Mouse (Mus musculus): ENCODE data around the gene Rsph6a.
"Not testable (repeated sequence)": the region's sequence is repeated elsewhere in the genome, so short reads cannot be mapped to it uniquely, and the experiment has no call there.

Rsph6a gene

DNA sequence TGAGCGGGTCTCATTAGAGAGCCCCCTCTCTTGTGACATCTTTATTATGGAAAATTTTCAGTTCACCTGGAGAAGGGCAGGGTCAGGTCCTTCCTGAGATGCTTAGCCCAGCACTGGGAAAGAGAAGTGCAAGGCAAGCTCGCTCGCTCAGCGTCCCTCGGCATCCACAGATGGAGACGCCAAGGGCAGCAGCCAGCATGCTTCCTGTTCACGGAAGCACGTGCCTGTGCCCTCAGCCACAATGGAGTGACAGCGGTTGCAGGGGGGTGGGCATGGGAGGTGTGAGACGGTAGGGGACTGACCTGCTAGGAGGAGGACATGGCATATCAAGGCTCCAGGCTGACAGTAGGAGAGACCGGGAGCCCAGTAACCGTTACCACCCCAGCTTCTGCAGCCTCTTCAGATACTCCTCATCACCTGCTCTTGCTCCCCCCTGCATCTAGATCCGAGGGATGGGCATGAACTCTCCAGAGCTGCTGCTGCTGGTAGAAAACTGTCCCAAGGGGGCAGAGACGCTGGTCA, 6.4 kb upstream of the Rsph6a start:
- DNase-seq = no peak

DNA sequence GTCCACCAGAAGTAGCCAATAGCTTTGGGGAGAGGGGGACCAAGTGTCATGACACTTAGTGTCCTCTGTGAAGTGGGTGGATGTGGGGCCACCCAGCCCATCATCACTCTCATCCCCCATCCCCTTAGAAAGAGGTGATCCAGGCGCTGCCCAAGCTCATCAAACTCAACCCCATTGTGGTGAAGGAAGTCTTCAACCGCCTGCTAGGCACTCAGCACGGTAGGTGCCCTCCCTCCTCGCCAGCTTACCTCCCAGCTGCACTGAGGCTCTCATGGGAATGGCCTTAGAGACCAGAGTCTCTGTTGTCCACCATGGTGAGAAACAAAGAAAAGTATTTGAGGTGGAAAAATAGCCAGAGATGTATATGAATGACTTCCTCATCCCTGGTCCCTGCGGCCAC, 5.2 kb upstream of the Rsph6a start:
- no peak for DNase-seq

DNA sequence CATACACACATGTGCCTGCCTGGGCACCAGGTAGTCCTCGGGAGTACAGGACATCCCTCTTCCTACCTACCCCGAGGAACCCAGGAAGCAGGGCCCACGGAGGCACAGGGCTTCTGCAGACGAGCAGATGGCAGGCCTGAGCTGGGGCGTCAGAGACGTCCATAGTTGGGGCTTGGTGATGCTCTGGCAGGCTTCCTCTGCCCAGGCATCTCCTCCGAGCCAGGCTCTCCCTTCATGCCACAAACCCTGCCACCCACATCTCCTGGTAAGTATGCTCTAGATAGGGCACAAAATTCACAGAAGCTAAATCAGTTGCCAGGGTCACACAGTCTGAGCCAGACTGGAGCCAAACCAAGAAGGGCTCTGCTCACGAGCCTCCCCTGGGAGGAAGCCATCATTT, 4.3 kb upstream of the Rsph6a start:
- DNase-seq = no peak

DNA sequence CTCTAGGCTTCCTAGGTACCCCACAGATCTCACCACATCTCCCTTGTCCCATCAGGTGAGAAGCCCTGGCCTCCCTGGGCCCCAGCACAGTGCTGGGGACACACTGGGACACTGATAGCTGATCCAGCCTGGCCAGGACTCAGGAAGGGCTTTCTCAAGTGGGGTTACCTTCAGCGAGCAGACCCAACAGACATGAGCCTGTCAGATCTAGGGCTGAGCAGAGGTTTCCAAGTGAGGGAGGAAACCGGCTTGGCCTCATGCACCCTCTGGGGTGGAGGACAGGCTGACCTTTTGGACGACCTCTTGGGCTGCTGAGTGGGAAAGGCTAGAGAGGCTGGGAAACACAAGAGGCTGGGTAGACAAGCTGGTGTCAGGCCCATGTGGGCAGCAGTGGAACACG, 3.3 kb upstream of the Rsph6a start:
- DNase-seq = no peak

DNA sequence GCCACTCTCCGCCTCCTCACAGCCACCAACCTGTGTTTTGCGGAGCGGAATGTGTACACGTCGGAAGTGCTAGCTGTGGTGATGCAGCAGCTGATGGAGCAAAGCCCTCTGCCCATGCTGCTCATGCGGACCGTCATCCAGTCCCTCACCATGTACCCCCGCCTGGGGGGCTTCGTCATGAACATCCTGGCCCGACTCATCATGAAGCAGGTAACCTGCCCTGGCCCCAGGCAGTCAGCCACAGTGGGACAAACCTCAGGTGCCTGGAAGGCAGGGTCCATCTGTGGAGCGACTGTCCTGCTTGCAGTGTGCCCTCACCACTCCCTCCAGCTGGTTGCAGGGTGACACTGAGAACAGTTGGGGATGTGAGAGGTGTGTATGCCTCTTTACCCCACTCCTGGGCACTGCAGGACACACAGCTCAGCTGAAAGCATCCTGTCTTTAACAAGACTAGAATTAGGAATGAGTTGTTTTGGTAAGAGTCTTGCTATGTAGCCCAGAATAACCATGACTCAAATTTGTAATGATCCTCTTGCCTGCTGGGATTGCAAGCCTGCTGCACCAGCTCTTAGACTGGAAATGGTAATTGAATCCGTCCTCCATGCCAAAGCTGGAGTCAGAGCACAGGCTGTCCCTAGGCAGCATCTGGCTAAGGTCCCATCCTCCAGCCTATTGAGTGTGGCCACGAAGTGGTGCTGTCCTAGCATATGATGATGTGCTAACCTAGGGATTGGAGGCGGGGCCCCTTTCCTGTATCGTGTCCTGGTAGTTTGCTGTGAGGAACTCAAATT, 1.9 kb upstream of the Rsph6a start:
- no peak for DNase-seq

DNA sequence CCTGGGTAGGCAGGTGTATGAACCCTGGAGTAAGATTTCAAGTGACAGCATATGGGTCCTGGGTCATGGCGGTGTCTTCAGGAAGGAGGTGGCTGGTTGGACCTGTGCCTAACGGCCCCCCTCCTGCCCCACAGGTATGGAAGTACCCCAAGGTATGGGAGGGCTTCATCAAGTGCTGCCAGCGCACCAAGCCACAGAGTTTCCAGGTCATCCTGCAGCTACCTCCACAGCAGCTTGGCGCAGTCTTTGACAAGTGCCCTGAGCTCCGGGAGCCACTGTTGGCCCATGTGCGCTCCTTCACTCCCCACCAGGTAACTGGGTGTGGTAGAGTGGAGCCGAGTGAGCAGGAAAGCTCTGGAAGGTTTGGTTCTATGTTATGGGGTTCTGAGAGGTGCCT, 1.4 kb upstream of the Rsph6a start:
- DNase-seq = no peak

DNA sequence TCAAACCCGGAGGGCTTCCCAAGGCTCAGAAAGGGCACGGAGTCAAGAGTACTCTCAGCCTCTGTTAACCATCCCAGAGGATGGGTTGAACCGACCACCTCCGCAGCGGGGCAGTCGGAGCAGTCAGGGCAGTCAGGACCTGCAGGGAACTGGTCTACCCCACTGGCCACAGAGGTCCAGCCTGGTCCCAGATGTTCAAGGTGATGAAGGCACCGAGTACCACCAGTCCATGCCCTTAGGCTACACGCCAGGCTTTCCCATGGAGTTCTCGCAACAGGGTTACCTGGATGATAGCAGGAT, 237 bp downstream of the Rsph6a start:
- no peak for DNase-seq

DNA sequence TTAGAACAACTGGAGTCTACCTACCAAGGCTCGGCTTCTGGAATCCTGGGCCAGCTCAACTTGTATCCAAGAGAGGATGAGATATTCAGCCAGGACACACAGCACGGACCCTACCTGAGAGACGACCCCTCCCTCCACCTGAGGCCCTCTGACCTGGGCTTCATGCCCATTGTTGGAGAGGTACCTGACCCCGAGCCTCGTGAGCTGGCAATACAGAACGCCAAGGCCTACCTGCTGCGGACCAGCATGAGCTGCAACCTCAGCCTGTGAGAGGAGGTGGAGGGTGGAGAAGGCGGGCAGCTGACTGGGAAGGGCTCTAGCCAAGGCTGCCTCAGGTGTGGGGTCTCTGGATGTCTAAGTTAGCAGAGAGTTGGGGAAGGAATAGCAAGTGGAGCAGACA, 618 bp downstream of the Rsph6a start:
- DNase-seq = no peak

DNA sequence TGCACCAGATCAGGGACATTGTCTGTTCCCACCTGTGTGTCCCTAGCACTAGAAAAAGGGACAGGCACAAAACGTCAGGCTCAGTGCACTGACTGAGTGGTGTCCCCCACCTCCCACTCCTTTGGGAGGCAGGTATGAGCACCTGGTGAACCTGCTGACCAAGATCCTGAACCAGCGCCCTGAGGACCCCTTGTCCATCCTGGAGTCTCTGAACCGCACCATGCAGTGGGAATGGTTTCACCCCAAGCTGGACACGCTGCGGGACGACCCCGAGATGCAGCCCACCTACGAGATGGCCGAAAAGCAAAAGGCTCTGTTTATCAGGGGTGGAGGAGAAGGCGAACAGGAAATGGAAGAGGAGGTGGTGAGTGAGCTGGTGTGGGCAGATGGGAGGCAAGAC, 2.9 kb downstream of the Rsph6a start:
- no peak for DNase-seq

DNA sequence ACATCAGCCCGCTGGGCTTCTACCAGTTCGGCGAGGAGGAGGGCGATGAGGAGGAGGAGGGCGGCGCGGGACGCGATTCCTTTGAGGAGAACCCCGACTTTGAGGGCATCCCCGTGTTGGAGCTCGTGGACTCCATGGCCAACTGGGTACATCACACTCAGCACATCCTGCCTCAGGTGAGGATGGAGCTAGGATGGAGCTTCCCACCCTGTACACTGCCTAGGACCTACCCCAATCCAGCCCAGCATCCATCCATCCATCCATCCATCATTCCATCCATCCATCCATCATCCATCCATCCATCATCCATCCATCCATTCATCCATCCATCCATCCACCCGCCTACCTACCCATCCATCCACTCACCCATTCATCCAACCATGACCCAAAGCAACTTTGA, 11.4 kb downstream of the Rsph6a start:
- no peak for DNase-seq

DNA sequence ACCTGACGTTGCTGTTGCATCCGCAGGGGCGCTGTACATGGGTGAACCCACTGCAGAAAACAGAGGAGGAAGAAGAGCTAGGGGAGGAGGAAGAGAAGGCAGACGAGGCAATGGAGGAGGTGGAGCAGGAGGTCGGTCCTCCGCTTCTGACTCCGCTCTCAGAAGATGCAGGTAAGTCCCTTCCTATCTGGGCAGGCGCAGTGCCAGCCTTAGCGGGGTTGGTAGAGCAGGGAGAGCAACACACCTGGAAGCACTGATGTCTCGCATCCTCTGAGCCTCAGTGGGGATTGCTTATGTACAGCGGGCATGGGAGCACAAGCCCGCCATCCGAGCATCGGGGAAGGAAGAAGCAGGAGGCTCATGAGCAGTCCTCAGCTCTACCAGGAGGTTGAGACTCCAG, 12.6 kb downstream of the Rsph6a start:
- no peak for DNase-seq

DNA sequence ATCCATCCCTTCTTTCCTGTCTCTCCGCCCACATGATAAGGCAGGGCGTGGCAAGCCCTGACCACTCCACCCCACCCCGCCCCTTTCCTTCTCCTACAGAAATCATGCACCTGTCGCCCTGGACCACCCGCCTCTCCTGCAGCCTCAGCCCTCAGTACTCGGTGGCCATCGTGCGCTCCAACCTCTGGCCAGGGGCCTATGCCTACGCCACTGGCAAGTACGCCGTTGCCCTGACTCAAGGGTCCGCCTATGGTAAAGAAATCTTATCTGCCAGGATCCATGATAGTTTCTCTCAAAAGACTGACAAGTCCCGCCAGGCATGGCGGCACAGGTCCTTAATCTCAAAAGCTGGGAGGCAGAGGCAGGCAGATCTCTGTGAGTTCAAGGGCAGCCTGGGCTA, 13.4 kb downstream of the Rsph6a start:
- no peak for DNase-seq

DNA sequence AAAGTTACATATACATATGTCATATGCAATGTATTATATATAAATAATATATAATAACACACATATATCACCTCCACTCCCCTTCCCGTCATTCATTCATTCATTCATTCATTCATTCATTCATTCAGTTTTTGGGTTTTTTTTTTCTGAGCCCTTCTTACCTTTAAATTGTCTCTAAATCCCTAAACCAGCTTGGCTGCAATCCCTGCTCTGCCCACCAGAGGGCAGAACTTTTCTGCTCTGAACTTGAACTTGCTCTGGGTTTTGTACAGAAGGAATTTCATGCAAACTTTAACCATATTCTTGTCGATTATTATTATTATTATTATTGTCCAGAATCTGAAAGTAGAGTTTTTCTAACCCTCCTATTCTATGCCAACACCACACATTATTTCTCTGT, 14.2 kb downstream of the Rsph6a start:
- peak; percentile 61 to 73 for DNase-seq

DNA sequence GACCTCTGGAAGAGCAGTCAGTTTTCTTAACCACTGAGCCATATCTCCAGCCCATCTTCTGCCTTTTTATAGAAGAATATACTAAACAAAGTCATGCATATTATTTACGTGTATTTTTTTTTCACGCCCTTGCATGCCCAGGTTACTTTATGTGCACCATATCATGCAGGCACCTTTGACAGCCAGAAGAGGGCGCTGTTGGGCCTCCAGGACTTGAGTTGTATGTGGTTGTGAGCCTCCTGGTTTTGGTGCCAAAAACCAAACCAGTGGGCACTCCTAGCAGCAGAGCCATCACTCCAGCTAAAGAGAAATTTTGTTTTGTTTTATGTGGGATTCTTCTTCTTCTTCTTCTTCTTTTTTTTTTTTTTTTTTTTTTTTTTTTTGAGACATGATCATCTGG, 15.0 kb downstream of the Rsph6a start:
- no peak for DNase-seq

DNA sequence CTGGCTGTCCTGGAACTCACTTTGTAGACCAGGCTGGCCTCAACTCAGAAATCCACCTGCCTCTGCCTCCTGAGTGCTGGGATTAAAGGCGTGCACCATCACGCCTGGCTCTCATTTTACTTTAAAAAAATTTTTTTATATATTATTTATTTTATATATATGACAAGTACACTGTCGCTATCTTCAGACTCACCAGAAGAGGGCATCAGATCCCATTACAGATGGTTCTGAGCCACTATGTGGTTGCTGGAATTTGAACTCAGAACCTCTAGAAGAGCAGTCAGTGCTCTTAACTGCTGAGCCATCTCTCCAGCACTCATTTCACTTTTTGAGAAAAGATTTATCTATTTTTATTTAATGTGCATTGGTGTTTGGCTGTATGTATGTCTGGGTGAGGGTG, 16.5 kb downstream of the Rsph6a start:
- not testable (repeated sequence) for DNase-seq

DNA sequence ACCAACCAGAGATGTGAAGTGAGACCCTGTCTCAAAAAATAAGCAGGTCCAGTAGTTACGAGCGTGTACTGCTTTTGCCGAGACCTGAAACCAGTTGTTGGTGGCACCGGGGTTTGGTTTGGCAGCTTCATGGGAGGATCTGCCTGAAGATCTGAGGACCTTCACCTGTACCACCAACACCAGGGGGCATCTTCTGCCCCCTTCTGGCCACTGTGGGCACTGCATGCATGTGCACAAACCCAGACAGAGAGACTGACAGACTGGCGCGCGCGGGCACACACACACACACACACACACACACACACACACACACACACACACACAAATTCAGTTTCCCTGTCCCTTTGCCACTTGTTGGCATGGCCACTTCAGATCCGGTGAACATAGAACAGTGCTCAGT, 19.0 kb downstream of the Rsph6a start:
- DNase-seq = peak; percentile 59 to 60

DNA sequence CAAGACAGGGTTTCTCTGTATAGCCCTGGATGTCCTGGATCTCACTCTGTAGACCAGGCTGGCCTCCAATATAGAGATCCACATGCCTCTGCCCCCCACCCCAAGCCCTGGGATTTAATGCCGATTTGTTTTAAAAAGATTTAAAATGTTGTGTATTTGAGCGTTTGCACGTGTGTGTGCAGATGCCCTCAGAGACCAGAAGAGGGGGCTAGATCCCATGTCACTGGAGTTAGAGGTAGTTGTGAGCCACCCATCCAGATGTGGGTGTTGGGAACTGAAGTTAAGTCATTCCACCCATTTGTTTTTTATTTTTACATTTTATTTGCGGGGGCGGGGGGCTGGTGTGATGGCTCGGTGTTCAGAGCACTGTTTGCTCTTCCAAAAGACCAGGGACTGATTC, 20.0 kb downstream of the Rsph6a start:
- no peak for DNase-seq

DNA sequence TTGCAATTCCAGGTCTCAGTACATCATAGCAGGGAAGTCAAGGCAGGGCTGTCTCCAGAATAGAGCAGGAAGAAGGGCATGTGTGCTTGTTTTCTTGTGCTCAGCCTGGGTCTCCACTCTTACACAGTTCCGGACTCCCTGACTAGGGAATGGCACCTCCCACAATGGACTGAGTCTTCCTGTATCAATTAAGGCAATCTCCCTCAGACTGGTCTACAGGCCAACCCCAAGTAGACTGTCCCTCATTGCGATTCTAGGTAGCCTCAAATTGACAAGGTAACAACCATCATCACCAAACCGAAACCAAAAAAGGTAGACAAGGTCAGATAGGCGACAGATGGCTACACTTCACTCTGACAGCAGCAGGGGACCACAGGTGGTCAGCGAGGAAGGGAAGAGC, 20.7 kb downstream of the Rsph6a start:
- no peak for DNase-seq

DNA sequence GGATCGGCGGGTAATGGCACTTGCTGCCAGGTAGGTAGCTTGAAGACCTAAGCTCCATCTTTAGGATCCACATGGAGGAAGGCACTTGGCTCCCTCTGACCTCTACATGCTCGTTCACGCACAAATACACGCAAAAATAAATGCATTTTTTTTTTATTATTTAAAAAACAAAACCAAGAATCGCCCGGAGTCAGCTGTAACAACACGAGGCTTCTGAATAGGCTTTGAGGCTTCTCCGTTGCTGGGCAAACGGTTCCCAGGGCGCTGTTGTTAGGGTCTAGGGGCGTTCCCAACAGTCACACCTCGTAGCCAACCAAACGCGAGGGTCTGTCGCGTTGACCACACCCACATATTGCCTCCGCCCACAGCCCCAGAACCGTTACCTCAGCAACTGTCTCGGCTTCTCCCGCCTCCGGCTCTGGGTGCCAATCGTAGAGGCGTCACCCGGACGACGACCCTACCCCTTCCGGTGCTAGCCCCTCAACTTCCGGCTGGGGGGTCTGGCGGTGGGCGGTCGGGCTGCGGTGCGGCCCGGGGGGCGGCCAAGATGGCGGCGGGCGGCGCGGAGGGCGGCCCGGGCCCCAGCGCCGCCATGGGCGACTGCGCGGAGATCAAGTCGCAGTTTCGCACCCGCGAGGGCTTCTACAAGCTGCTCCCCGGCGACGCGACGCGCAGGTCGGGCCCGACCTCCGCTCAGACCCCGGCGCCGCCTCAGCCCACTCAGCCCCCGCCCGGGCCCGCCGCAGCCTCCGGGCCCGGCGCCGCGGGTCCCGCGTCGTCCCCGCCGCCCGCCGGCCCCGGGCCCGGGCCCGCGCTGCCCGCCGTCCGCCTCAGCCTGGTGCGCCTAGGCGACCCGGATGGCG, 21.5 kb downstream of the Rsph6a start, which contains the start of gene Dmwd:
Gene Dmwd, plus strand, starts transcription at position 505 of the 863 bp plus-strand sequence.
- DNase-seq = peak; percentile 87 to 94

DNA sequence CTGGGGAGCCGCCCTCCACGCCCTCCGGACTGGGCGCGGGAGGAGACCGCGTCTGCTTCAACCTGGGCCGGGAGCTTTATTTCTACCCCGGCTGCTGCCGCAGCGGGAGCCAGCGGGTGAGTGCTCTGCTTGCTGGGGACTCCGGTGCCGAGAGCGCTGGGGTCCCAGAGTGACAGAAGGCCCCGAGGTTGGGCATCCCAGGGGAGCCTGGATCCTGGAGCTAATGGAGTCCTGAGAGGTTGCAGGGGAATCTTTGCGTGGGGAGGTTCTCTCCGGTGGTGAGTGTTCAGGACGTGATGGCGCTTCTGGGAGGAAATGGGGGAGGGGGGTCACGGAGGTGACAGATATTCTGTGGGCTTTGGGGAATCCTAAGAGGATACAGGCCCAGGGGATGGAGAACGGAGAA, 22.1 kb downstream of the Rsph6a start:
- DNase-seq = no peak

DNA sequence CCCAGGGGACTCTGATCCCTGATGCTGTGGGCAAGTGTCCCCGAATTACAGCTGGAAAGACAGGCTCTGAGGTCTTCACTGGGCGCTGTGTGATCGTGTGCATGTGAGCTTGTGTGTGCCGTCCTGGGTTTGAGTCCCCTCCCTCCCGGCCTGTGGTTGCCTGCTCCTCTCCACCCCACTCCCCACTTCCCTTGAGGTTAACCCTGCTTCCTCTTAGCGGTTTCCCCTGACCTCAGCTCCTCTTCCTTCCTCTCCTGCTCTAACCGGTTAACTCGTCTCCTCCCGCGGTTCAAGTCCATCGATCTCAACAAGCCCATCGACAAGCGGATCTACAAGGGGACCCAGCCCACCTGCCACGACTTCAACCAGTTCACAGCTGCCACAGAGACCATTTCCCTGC, 23.3 kb downstream of the Rsph6a start:
- peak; percentile 81 to 84 for DNase-seq

DNA sequence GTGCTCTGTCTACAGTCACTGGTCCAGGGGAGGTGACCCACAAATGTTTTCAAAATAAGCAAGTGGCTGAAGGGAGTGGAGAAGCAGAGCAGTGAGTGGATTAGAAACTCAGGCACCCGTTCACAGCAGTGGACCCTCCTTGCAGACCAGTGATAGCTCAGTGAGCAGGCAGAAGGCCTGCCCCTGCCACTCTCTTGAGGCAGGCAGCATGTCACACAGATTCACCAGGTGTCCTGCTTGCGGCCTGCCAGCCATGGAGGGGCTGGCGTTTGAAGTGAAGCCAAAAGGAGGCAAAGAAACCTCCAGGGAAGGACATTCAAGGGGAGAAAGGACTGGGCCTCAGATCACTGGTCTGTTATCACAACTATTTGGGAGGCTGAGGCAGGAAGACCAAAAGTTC, 24.2 kb downstream of the Rsph6a start:
- DNase-seq = no peak

DNA sequence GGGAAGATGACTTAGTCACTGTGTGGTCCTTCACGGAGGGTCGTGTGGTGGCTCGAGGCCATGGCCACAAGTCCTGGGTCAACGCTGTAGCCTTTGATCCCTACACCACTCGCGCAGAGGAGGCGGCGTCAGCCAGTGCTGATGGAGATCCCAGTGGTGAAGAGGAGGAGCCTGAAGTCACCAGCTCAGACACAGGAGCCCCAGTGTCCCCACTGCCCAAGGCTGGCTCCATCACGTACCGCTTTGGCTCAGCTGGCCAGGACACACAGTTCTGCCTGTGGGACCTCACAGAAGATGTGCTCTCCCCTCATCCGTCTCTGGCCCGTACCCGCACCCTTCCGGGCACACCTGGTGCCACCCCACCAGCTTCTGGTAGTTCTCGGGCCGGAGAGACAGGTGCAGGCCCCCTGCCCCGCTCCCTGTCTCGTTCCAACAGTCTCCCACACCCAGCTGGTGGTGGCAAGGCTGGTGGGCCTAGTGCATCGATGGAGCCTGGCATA, 26.0 kb downstream of the Rsph6a start:
- DNase-seq = no peak

DNA sequence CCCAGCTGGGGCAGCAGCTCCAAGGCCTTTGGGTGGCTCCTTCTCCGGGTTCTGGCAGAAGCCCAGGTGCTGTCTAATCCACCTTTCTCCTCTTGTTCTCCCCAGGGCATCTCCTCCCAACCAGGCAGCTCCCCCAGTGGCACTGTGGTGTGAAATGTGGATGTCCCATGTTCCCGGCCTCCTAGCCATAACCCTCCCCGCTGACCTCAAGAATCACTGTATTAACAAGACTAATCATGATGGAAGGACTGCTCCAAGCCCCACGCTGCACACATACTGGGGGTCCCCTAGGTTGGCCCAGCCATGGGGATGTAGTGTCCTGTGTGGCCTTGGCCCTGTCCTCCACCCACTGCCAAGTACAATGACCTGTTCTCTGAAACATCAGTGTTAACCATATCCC, 27.7 kb downstream of the Rsph6a start:
- DNase-seq = no peak

Measured in thymus, postnatal 36 days (tissue).